Mouse (Mus musculus) R1 (cell line): ENCODE results near the gene Kif3b.
"Not testable (repeated sequence)": the region's sequence is repeated elsewhere in the genome, so short reads cannot be mapped to it uniquely, and the experiment has no call there.

Experiments
- DNase-seq: peaks from one replicate; pipeline ENCODE4 v3.0.0-alpha.2; 2018; ENCODE audit warnings: low read depth, low spot score

Kif3b gene

DNA sequence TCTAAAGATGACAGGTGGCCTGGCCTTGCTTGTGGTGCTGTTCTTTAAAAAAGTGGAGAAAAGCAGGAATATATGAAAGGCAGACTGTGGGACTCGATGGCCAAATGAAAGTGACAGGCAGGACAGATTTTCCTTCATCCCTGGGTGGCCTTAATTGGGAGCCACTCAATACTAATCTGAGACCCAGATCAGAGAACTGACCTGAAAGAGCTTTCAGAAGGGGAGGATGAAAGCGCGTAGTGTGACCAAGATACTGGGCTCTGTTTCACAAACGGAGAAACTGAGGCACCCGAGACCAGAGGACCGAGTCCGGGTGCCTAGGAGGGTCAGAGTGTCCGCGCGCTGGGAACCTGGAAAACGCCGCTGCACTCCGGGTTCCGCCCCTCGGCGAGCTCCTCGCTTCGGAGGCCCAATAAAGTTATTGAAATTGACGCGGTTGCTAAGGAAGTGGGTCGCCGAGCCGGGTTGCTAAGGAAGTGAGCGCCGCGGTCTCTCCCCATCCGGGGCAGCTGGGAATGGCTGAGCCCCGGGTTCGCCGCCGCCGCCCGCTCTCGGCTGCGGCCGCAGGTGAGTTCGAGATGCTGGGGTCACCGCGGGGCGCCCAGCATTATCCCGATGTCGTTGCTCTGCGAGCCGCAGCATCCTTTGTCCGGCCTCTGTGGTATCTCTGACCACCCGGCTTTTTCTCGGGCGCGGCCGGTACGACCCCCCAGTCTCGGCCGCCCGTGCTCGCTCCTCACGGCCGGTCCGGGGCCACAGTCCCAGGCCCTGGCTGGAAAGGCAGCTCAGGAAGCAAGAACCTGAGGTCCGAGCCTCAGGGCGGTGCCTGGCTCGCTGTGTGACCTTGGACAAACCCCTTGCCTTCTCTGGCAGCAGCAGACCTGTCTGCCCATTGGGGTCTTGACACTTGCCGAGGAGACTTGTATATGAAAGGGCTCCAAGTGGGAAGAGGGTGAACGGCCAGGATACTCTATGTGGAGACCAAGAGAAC lies at the start of gene Kif3b:
Gene Kif3b (plus strand): TSS at position 476 of the 991 bp plus-strand sequence.
- DNase-seq, result peak; percentile 92

DNA sequence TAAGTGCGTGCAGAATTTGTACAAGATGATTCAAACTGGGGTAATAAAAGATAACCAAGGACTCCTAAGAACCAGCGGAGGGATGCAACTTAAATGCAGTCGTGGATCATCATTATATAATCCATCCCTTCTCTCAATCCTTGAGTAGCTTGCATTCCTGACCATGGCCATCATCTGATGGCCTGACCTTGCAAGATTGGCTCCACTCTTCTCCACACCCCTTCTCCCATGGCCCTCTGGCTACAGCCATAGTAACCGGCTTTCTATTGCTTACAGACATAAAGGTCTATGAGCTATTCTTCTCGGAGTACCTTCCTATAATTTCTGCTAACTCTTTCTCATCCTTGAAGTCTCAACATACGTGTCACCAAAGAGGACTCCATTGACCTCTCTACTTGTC lies 49.1 kb upstream of the Kif3b start:
- DNase-seq, result no peak

DNA sequence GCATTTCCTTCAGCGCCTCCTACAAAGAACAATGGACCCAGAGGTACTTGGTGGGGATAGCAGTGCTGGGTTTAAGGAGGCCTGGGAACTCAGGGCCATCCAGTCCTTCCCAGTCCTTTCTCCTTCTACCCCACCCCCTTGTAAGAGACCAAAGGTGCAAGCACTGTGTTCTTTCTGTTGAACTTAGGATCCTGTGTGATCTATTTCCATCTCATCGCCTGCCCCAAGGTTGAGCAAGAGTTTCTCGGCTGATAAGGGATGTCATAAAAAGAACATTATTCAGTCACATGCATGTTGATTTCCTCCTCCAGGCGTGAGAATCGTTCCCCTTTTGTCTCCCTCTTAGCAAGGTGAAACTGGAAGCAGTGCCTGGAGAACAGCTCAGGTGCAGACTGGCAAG lies 41.5 kb upstream of the Kif3b start:
- no peak for DNase-seq

DNA sequence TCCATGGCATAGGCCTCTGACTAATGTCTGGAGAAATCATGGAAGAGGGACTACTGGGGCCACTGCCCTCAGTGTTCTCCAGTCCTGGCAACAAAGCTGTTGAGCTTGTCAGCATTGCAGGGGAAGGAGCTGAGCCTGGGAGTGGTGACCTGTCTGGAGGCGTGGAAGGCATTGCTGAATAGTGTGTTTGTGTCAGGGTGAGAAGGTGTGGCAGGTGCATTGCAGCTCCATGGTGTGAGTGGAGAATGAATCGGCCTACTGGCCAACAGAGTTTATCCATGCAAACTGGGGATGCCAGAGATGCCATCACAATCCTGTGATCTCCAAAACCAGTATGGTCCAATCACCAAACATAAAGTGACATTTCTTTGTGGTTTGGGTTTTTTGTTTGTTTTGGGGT lies 34.6 kb upstream of the Kif3b start:
- no peak for DNase-seq

DNA sequence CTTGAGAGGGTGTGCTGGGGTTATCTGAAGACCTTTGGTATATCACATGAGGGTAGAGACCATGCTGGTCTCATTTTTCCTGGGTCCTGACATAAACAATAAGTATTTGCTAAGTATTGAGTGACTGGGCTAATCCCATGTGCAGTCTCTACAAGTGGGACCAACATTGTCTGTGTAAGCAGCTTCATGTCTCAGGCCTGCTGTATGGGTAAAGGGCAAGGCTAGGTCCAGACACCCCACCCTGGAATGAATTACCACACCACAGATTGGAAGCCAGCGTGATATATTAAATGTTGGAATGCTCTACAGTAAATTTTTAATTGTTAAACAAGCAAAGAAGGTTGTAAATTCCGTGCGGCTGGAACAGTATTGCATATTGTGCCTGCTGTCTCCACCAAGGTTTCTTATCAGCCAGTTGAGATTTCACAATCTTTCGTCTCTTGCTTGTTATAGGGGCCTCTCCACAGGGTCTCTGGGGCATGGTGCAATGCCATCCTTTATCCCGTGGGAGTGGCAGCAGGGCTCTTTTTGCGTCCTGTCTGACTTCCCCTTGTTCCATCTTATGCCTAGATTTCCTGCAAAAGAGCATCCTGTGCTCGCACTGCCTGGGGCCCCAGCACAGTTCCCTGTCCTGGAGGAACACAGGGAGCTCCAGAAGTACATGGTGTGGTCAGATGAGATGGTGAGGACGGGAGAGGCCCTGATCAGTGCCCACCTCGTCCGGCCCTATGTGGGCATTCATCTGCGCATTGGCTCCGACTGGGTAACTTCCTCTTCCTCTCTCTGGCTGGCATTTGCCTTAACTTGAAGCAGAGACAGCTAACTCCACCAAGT lies 32.0 kb upstream of the Kif3b start:
- no peak for DNase-seq

DNA sequence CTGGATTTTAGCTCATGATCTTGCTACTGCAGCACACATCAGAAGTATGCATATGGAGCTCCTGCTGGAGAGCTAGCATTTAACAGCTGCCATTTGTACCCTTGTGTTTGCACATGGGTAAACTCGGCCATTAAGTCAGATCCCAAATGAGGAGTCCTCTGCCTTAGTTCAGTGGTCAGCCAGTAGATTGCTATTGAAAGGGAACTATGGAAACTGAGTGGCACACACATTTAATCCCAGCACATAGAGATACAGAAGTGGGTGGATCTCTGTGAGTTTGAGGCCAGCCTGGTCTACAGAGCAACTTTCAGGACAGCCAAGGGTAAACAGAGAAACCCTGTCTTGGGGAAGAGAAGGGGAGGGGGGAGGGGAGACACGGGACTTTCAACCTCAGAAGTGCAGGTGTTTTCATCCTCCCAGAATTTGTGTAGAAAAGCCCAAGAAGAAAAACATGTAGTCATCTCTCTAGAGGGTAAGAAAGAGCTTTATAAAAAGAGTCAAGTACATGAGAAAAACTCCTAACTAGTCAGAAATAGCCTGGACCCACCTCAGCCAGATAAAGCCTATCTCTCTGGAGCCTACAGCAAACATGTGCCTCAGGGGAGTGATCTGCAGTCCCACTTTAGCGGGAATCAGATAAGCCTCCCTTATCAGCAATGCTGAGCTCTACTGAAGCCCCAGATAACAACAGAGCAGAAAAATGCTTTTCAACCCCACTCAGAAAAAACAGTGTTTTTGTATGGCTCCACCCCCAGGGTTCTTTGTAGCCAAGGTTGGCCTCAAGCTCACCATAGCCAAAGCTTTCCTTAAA lies 31.1 kb upstream of the Kif3b start:
- no peak for DNase-seq

DNA sequence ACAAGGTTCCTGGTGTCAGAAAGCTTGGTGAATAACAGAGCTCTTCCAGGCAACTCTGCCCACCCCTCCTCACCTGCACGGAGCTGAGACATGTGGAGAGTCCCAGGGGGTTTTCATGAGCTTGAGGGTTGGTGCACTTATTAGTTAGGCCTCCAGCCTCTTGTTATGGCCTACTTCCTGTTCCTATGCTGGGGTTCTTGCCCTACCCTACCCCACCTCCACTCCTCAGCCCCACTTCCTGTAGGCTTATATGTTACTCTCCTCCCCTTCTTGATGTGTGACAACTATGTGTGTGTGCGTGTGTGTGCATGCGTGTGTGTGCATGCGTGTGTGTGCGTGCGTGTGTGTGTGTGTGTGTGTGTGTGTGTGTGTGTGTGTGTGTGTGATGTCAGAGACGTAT lies 28.2 kb upstream of the Kif3b start:
- no peak for DNase-seq

DNA sequence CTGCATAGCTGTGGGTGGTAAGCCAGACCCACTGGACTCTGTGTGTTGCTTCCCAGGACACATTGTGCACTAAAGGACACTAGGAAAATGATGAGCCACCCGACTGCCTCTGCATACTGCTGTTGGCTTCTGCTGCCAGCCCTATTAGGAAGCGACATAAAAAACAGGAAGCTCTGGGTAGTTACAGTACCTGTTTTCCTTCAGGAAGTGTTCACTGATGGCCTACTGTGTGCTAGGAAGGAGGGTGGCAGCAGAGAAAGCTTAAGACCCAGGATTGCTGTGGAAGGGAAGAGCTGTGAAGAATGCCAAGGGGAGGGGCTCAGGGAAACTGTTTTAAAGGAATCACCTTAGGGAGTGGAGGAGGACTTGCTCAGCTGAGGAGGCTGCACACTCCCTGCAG lies 23.9 kb upstream of the Kif3b start:
- no peak for DNase-seq

DNA sequence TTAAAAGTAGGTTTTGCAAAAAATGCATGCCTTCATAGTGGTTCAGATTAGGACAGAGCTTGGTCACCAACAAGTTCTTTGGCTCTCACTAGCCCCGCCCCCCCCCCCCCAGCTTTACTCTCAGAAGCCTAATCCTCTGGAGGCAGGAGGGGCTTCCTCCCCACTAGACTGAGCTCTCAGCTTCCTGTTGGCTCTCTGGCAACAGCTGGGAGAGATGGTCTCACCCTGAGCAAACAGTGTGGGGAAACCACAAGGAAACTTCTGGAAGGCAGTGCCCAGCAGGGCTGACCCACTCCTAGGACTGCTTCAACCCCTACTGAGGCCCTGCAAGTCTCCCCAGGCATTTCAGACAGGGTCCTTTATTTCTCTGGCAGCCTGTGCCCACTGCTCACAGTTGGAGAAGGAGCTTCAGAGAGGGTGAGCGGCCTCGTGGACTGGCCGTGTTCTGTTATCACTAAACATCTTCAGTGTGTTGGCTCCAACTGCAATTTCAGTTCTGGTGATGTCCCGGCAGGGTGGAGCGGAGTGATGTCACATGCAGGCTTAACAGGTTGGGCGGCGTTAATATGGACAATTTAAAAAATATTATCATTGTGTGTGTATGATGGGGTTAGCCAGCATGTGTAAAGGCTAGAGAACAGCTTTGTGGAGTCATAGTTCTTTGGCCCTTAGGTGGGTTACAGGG lies 20.8 kb upstream of the Kif3b start:
- not testable (repeated sequence) for DNase-seq

DNA sequence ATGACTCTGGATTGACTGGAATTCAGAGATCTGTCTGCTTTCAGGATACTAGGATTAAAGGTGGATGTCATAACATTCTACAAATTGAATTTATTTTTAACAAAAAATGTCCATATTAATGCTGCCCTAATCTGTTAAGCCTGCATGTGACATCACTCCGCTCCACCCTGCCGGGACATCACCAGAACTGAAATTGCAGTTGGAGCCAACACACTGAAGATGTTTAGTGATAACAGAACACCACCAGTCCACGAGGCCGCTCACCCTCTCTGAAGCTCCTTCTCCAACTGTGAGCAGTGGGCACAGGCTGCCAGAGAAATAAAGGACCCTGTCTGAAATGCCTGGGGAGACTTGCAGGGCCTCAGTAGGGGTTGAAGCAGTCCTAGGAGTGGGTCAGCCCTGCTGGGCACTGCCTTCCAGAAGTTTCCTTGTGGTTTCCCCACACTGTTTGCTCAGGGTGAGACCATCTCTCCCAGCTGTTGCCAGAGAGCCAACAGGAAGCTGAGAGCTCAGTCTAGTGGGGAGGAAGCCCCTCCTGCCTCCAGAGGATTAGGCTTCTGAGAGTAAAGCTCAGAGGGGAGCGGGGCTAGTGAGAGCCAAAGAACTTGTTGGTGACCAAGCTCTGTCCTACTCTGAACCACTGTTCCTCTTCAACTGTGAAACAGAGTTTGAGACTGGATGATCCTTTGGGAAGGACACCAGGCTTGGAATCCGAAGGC lies 16.9 kb upstream of the Kif3b start:
- not testable (repeated sequence) for DNase-seq

DNA sequence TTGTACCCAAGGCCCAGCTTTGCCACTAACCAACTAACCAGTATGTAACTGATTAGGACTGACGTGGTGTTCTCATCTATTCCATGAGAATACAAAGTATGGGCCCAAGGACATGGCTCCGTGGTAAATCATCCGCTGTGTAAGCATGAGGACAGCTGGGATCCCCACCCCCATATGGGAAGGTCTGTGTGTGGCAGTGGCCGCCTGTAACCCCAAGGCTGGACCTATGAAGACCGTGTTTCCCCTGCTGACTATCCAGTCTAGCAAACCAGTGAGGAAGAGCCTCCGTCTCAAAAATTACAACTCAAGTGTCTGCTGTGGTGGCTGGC lies 16.3 kb upstream of the Kif3b start:
- DNase-seq, result no peak

DNA sequence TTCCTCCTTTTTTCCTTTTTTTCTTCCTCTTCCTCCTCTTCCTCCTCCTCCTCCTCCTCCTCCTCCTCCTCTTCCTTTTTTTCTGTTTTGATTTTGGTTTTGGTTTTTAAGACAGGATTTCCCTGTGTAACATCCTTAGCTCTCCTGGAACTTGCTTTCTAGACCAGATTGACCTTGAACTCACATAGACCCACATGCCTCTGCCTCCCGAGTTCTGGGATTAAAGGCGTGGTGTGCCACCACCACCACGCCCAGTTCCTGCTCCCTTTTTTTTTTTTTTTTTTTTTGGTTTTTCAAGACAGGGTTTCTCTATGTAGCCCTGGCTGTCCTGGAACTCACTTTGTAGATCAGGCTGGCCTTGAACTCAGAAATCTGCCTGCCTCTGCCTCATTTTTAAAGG lies 15.6 kb upstream of the Kif3b start:
- DNase-seq, result peak; percentile 66

DNA sequence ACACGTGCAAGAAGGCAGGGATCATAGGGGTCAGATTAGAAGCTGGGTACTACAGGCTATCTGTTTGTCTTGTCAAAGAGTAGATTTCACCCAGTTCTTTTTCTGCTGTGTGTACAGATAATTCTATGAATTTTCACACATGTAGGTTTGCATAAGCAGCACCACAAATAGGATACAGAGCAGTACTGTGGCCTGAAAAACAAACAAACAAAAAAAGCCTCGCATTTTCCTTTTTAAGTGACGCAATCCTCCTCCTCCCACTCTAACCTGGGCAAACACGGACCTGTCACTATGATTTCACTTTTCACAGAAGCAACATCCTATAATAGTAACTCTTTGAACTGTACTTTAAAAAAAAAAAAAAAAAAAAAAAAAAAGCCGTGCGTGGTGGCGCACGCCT lies 14.8 kb upstream of the Kif3b start:
- no peak for DNase-seq

DNA sequence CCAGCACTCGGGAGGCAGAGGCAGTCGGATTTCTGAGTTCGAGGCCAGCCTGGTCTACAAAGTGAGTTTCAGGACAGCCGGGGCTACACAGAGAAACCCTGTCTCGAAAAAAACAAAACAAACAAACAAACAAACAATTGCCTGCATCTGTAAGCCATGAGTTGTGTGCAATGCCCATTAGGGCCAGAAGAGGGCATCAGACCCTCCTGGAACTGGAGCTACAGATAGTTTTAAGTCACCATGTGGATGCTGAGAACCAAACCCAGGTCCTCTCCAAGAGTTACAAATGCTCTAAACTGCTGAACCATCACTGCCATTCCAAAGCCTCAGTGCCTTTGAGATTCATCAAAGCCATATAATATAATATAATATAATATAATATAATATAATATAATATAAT lies 14.4 kb upstream of the Kif3b start:
- DNase-seq, result peak; percentile 76

DNA sequence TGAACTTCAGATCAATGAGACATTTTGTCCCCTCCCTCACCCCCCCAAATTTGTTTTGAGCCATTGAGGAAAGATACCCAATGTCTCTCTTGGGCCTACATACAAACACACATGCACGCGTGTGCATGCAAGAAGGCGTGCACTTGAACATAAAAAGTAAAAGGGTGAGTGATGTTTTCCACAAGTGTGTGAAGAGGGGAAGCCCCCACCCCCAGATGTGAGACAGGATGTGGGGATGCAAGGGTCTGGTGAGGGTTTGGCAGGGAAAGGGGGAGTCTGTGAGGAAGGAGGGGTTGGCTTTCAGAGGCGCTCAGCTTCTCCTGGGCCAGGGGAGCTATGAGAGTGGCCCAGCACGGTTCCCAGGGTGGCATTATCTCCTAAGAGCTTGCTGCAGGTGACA lies 12.9 kb upstream of the Kif3b start:
- no peak for DNase-seq

DNA sequence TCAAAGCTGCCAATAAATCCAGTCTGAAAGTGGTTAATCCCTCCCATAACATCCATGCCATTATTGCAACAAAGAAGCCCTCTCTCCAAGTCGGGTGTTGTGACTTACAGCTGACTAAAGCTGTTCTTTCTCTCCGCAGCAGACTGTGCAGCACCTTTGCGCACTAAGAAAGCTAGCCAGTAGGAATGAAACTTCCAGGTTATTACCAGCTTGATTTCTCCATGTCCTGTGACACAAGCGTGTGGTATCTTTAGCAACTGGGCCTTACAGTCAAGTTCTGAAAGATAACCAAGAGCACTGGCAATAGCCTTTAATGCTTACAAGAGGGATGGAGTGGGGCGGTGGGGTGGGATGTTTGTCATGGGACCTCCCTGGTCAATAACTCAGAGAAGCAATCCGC lies 7.3 kb upstream of the Kif3b start:
- DNase-seq, result no peak

DNA sequence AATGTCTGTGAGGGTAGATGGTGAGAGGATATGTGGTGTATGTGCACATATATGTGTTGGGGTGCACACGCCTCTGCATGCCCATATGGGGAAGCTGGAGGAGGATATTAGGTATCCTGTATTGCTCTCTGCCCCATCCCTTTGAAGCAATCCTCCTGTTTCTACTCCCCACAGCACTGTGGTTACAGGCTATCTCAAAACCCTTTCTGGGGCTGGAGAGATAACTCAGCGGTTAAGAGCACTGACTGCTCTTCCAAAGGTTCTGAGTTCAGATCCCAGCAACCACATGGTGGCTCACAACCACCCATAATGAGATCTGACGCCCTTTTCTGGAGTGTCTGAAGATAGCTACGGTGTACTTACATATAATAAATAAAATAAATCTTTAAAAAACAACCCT lies 4.7 kb upstream of the Kif3b start:
- no peak for DNase-seq

DNA sequence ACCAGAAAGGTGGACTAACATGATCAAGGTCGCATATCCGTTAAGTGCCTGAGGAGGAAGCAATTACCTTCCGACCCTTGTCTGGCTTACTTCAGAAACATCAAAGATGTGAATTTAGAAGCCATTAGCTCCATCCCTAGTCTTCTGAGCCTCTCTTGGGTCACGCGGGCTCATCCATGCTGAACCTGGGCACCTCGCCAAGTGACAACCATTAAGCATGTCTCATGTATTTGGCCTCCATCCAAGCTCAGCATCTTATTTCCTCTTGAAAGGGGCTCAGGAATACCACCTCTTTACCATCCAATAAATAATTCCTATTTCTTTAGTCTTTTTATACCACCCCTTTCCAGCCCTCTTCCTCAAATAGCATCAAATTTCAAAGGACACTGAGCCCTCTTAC lies 3.4 kb upstream of the Kif3b start:
- no peak for DNase-seq

DNA sequence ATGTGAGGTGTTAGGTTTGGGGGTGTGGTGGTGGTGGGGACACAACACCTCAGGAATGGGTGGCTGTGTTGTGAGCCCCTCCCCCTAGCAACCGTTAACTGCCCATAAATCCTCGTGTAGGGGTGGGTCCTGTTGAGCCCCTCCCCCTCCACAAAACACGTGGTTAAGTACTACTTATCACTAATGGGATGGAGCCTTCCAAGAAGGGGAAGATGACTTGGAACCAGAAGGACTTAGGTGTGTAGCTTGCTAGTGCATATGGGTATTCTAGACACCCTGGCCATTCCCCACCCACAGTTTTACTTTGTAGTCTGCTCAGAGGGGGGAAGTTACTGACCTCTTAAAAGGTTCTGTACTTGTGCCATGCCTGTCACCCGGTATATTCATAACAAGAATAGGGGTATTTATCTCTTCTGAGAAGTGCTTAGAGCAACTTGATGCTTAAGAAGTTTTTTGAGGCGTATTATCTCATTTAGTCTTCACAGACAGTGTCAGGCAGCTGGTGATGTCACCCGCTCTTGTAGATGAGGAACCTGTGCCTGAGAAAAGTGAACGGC lies 1.2 kb downstream of the Kif3b start:
- peak; percentile 86 for DNase-seq

DNA sequence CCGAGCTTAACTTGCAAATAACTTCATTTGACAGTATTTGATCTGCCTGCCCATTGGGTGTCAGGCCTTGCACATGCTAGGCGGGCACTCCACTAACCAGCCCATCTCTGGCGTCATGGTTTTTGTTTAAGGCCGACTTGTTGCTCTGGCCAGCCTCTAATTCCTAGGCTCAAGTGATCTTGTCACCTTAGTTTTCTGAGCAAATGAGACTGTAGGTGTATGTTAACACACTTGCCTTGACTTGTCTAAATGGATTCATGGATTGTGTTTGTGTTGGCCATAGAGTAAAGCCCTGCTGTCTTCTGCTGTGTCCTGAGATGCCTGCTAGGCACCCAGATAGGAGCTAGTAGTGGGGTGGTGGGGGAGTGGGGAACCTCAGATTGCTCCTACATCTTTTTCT lies 4.0 kb downstream of the Kif3b start:
- DNase-seq, result no peak
